Mouse (Mus musculus) left cerebral cortex, adult 9 months (tissue): ENCODE results near the gene Ulk4.

Experiments used
- DNase-seq, 2 experiments: peaks; one replicate each; pipeline ENCODE4 v3.0.0; 2022; ENCODE audit warnings: low spot score in 2 of 2

The Ulk4 gene

GRCm38 (mm10) chr9:120981777-120982176, 295.2 kb downstream of the Ulk4 start:
- DNase-seq, result no peak

GRCm38 (mm10) chr9:120976856-120977255, 300.1 kb downstream of the Ulk4 start:
- no peak for DNase-seq

DNA sequence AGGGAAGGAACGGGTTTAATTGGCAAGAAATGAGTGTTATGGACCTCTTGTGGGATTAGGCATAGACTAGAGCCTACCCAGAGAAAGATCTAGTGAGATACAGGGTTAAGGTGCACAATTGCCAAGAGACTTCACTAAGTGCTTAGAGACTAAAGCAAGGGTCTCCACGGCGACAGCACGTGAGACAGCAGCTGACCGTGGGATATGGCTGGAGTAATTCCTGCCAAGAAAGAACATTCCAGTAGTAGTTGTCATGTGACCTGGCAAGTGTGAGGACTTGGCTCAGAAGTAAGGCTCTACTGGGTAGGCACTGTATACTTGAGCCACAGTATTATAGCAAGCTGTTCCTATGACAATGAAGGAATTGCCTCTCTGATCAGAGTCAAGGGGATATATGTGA, 300.8 kb downstream of the Ulk4 start:
- no peak for DNase-seq

DNA sequence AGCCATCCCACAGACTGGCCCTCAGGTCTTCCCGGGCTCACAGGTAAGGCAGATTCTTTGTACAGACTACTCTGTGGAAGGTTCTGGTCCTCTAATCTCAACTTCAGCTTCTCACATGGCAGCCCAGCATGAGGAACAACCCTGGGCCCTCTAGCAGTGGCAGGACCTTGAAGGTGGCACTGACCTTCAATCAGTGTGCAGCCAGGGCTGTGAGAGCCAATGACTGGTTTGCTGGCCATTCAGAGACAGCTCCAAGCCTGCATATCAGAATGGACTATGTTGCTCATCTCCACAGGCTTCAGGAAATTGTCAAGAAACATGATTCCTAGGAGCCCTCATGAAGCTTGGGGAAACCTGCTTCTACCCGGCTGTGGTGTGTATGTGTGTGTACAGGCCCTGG, 302.8 kb downstream of the Ulk4 start:
- DNase-seq, result no peak

- DNase-seq, result no peak
These were observed 303.9 kb downstream of the Ulk4 start for GRCm38 (mm10) chr9:120973026-120973515.

DNA sequence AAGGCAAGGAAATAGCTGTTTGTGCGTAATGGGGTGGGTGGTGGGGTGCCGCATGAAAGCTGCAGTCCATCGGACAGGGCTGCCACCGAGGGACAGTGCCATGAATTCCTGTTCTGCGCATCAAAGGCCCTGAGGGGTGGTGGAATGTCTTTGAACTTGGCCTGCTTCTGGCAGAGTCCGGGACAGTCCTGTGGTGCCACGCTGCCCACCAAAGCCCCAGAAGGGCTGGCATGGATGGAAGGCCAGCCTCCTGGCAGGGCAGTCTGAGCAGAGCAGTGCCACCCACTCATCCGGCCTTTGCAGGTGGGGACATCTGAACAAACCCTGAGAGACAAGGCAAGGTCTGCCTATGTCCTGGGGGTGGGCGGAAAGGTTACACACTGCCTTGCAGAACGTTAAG, 312.0 kb downstream of the Ulk4 start:
- DNase-seq, result no peak

- DNase-seq, result no peak
These were observed 312.8 kb downstream of the Ulk4 start for GRCm38 (mm10) chr9:120964224-120964623.

- DNase-seq, result no peak
These were observed 313.3 kb downstream of the Ulk4 start for GRCm38 (mm10) chr9:120963720-120964119.

DNA sequence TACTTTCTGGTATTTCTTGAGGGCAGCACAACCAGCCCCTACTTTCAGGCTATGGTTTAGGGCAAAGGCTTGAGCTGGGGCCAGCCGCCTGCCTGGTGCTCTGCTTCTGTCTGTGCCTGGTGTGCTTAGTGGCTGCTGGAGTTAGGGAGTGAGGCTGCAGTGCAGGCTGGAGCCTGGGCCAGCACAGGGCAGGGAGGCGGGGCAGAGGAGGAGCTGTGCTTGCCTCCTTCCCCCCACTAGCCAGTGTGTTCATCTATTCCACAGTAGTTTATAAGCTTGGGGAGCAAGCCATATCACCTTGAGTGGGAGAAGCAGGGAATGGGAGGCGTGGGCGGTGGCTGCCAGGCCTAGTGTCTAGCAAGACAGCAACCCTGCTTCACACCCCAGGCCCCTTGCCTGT, 313.9 kb downstream of the Ulk4 start:
- no peak for DNase-seq

- no peak for DNase-seq
These were observed 314.9 kb downstream of the Ulk4 start for GRCm38 (mm10) chr9:120961969-120962700.

DNA sequence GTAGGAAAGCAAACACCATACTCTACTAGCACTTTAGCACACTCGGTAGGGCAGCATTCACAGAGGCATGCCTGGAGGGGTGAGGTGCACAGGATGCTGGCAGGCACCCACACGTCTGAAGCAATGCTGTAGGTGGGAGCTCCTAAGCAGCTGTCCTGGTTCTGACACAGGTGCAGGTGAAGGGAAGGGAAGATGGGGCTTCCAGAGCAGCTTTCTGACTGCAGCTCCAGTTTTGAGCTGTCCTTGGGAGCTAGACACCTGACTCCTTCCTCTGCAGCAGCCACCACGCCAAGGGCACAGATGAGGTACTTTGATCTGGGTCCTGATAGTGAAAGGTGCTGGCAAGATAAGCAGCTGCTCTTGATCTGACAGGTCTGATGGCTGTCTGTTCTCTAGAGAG, 315.5 kb downstream of the Ulk4 start:
- DNase-seq, result peak in 1 of 2 experiments; percentile 36

GRCm38 (mm10) chr9:120960611-120961010, 316.4 kb downstream of the Ulk4 start:
- DNase-seq, result no peak

GRCm38 (mm10) chr9:120959225-120959624, 317.8 kb downstream of the Ulk4 start:
- DNase-seq, result no peak

- no peak for DNase-seq
These were observed 318.4 kb downstream of the Ulk4 start for GRCm38 (mm10) chr9:120958560-120958959.

DNA sequence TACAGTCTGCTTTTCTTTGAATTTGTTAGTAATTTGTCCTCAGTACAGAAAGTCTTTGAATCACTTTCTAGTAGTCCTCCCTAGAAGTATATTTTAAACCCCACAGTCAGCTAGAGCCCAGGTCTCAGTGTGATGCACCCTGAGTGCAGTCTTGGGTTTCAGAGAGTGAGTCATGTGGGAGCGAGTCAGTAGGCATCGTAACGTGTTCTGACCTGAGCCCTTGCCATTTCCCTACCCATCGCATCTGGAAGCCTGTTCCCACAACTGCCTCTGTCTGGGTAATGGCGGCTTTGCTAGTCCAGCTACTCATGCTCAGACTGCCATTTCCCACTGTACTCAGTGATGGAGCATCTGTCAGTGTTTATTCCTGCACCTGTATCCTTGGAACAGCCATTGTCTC, 318.9 kb downstream of the Ulk4 start:
- no peak for DNase-seq

- DNase-seq, result no peak
These were observed 325.1 kb downstream of the Ulk4 start for GRCm38 (mm10) chr9:120951947-120952346.

DNA sequence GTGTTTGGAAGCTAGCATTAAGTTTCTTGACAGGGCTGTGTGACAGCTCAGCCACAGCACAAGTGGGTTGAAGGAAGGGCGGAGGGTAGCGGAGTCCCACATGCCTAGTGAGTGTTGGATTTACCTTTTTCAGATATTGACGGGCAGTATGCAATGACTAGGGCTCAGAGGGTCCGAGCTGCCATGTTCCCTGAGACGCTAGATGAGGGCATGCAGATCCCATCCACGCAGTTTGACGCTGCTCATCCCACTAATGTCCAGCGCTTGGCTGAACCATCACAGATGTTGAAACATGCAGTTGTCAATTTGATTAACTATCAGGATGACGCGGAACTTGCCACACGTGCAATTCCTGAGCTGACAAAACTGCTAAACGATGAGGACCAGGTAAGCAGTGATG, 326.2 kb downstream of the Ulk4 start:
- no peak for DNase-seq

DNA sequence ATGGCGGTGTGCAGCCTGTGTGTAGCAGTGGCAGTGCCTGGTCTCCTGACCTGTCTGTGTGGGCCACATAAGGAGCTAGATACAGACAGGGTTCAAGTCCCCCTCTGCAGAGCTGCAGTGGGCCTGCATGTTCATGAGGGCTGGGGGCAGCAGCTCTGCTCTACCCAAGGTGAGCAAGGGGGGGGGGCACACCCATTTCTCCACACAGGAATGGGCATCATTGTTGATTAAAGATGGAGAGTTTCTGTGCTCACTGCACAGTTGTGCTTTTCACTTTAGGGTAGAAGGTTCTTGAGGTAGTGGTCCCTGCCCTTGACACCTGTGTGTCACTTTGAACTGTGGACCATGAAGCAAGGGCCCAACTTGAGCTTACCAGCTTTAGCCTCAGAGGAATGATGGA, 328.2 kb downstream of the Ulk4 start:
- DNase-seq, result no peak

GRCm38 (mm10) chr9:120946131-120946530, 330.9 kb downstream of the Ulk4 start:
- DNase-seq, result no peak

GRCm38 (mm10) chr9:120944211-120944610, 332.8 kb downstream of the Ulk4 start:
- DNase-seq, result no peak

DNA sequence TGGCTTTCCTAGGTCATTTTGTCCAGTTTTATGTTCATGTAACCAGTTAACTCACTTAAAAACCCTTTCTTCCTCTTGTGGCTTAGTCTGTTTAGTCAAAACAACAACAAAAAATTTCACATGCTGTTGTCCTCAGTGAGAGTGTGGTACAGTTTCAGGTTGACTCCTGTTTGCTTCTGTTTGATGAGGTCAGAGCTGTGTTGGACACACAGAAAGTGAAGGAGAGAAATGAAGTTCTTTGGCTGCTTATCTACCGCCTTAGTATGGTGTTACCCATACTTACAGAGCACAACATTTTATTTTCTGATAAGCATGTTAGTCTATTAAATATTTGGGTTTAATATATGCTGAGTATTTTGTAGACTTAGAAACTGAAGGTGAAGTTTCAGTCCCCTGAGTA, 333.2 kb downstream of the Ulk4 start:
- DNase-seq, result no peak

DNA sequence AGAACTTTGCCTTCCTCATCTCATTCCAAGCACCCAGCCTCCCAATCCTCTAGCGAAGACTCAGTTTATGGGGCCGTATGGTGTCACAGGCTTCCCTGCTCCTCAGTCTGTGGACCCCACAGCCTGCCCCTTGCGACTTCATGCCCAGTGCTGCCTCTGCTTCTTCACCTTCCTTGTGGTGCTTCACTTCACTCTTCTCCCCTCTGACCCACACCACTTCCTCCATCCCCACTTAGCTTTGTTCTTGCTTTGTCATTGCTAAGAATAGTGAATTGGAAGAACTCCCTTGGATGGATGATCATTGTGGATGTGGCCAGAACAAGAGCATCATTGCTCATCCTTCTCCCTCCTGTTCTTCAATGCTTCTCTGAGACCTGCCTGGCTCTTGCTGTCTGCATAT, 336.1 kb downstream of the Ulk4 start:
- DNase-seq, result no peak

DNA sequence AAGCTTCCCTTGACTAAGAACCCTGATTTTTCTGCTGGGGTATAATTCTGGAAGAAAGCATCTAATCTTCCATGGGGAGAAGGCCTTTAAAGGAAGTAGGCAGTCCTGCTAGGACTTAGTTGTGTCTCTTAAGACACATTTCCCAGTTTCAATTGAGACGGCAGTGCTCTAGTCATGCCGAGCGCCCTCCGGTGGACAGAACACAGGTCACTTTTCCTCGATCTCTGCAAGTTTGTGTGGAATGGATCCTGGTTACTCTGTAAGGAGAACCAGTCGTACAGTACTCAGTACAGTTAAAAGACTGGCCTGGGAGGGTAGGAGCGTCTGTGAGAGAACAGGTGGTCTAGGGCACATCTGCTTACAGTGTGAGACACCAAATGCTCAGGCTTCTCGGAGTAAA, 340.6 kb downstream of the Ulk4 start:
- DNase-seq, result peak in 1 of 2 experiments; percentile 79

GRCm38 (mm10) chr9:120935634-120935922, 341.4 kb downstream of the Ulk4 start:
- no peak for DNase-seq
